Mouse (Mus musculus) bone marrow macrophage, adult 2 months (primary cell): ENCODE data around the gene Tmem243.

Source experiments
- CTCF ChIP-seq: IDR thresholded peaks from 2 replicates; pipeline ENCODE4 v1.5.1; 2012; ENCODE audit warnings: low read depth, mild to moderate bottlenecking, low read length, moderate library complexity
- POLR2A ChIP-seq: IDR thresholded peaks from 2 replicates; pipeline ENCODE4 v1.6.1; 2012; ENCODE audit warnings: mild to moderate bottlenecking, low read depth, low read length, borderline replicate concordance

GRCm38 (mm10) chr5:9064217-9064616 lies 36.3 kb upstream of the Tmem243 start:
- TF ChIP-seq CTCF (no peak), POLR2A (no peak)
